Mouse (Mus musculus) heart, postnatal 0 days (tissue): ENCODE measurements around the gene Snx18. TPM values are rescaled to one million over a fixed set of nuclear protein-coding genes. Genes with fewer than 3 reads are reported as not detected.
A peak's percentile ranks its signal among the peaks of the same experiment; 100 is the strongest.

Experiments
- ATAC-seq: fragments of 200-750 bp; cut with Nextera tagmentation; 2 replicates; pipeline ENCODE4 v1.8.0; 2017; ENCODE audit warnings: low read depth, moderate number of reproducible peaks, moderate library complexity; ENCODE audit not compliant: insufficient read depth
- DNase-seq: peaks from one replicate; pipeline ENCODE4 v3.0.0-alpha.2; 2016; ENCODE audit warnings: low spot score
- H3K27ac ChIP-seq: fragments of 300-500 bp; sonication (generic); 2 replicates; pipeline ENCODE4 v1.5.1; 2014; ENCODE audit warnings: low read depth, mild to moderate bottlenecking
- H3K27me3 ChIP-seq: fragments of 300-500 bp; sonication (generic); 2 replicates; pipeline ENCODE4 v1.6.1; 2014; ENCODE audit warnings: low read length, mixed read lengths; ENCODE audit not compliant: control insufficient read depth, insufficient read depth
- H3K36me3 ChIP-seq: fragments of 300-500 bp; sonication (generic); replicated peaks from 2 replicates; pipeline ENCODE4 v1.6.1; 2014; ENCODE audit warnings: low read length, mixed read lengths; ENCODE audit not compliant: control insufficient read depth, insufficient read depth
- H3K4me1 ChIP-seq: fragments of 300-500 bp; sonication (generic); 2 replicates; pipeline ENCODE4 v1.6.1; 2014; ENCODE audit warnings: antibody characterized with exemption; ENCODE audit not compliant: control insufficient read depth, insufficient read depth
- H3K4me2 ChIP-seq: fragments of 300-500 bp; sonication (generic); 2 replicates; pipeline ENCODE4 v1.6.1; 2014; ENCODE audit warnings: low read depth, mild to moderate bottlenecking, low read length, moderate library complexity
- H3K4me3 ChIP-seq: fragments of 300-500 bp; sonication (generic); 2 replicates; pipeline ENCODE4 v1.5.1; 2014; ENCODE audit warnings: low read depth, low read length
- H3K9ac ChIP-seq: fragments of 300-500 bp; sonication (generic); replicated peaks from 2 replicates; pipeline ENCODE4 v1.6.1; 2014; ENCODE audit warnings: low read depth, low read length, mixed read lengths
- H3K9me3 ChIP-seq: fragments of 300-500 bp; sonication (generic); replicated peaks from 2 replicates; pipeline ENCODE4 v1.6.1; 2016; ENCODE audit warnings: low read length; ENCODE audit not compliant: control insufficient read depth
- CTCF ChIP-seq: IDR thresholded peaks from 2 replicates; pipeline ENCODE4 v1.5.1; 2016; ENCODE audit warnings: antibody characterized with exemption, control low read depth, low read depth
- EP300 ChIP-seq: IDR thresholded peaks from 2 replicates; pipeline ENCODE4 v1.6.1; 2016; ENCODE audit warnings: antibody characterized with exemption, low read depth
- WGBS: fragments of 180-500 bp; shearing (Covaris S2); extraction: QIAGEN DNeasy Blood & Tissue Kit; methylation state at CpG from one replicate; pipeline ENCODE4 v1.1.7; 2014; 5-methylcytosine and 5-hydroxymethylcytosine counted together
- polyA plus RNA-seq: library from polyadenylated mRNA; unstranded; fragments of >200 nt; fragmentation: Nextera tagmentation; extraction: Ambion mirVana; gene quantifications from 2 replicates; pipeline ENCODE4 v1.2.1, GENCODE M21; 2015
- total RNA-seq: library from RNA; depleted of rRNA; stranded (reverse); fragments of >200 nt; gene quantifications from 2 replicates; pipeline ENCODE4 v1.2.3, GENCODE M21; 2014; ENCODE audit warnings: low replicate concordance

Gene Snx18
- total and polyA plus RNA-seq, 2 experiments from 2014 or later: 9.8 to 32.4 TPM

GRCm38 (mm10) chr13:113638914-113639313, 20.6 kb upstream of the Snx18 start:
- Histone ChIP-seq H3K4me2 (no peak overlapping the region), H3K9ac (no peak overlapping the region), H3K4me3 (no peak overlapping the region), H3K9me3 (no peaks in the 10 kb centered on the region), H3K27ac (no peak overlapping the region), H3K27me3 (no peaks in the 10 kb centered on the region), H3K4me1 (0 out of 2 replicates have a peak, but pooled peaks cover 5% of the 10 kb centered on the region), H3K36me3 (no peaks in the 10 kb centered on the region)
- DNase-seq: peak; percentile 67
- no peak for ATAC-seq
- TF ChIP-seq EP300 (no peak), CTCF (peak; percentile 47)
- 25% methylated on average over 7 of the region's 7 CpGs for WGBS

- Histone ChIP-seq H3K4me1 (0 out of 2 replicates have a peak, but pooled peaks cover 5% of the 10 kb centered on the region), H3K9ac (no peak overlapping the region; the same call in 1 of the 2 replicates), H3K36me3 (no peaks in the 10 kb centered on the region), H3K4me2 (peak overlapping the region; percentile 14; the same call in 1 of the 2 replicates), H3K9me3 (no peaks in the 10 kb centered on the region), H3K27ac (no peak overlapping the region), H3K4me3 (no peak overlapping the region), H3K27me3 (no peaks in the 10 kb centered on the region)
- WGBS: 64% methylated on average over 17 of the region's 17 CpGs
- TF ChIP-seq CTCF (no peak), EP300 (no peak)
- DNase-seq: no peak
- no peak for ATAC-seq
Observed at GRCm38 (mm10) chr13:113635799-113636222, 17.4 kb upstream of the Snx18 start.

- Histone ChIP-seq H3K9me3 (no peaks in the 10 kb centered on the region), H3K4me3 (no peak overlapping the region), H3K9ac (no peak overlapping the region), H3K27me3 (no peaks in the 10 kb centered on the region), H3K4me2 (no peak overlapping the region), H3K36me3 (no peaks in the 10 kb centered on the region), H3K27ac (no peak overlapping the region), H3K4me1 (0 out of 2 replicates have a peak, but pooled peaks cover 5% of the 10 kb centered on the region)
- TF ChIP-seq CTCF: no peak
- no peak for TF ChIP-seq EP300
- DNase-seq (no peak), ATAC-seq (no peak)
- WGBS: 37% methylated on average over 15 of the region's 15 CpGs
Observed at GRCm38 (mm10) chr13:113634732-113635481, 16.5 kb upstream of the Snx18 start.

- no peak for DNase-seq
- no peaks in the 10 kb centered on the region for H3K27me3 ChIP-seq
- H3K36me3 ChIP-seq: no peaks in the 10 kb centered on the region
- no peak overlapping the region for H3K27ac ChIP-seq
- H3K4me3 ChIP-seq: no peak overlapping the region
- 0 out of 2 replicates have a peak, but pooled peaks cover 5% of the 10 kb centered on the region for H3K4me1 ChIP-seq
- 68% methylated on average over 6 of the region's 6 CpGs for WGBS
- ATAC-seq: no peak
- H3K4me2 ChIP-seq: no peak overlapping the region
- no peak overlapping the region for H3K9ac ChIP-seq
- H3K9me3 ChIP-seq: no peaks in the 10 kb centered on the region
- no peak for TF ChIP-seq EP300
- no peak for TF ChIP-seq CTCF
Observed at GRCm38 (mm10) chr13:113632506-113632905, 14.1 kb upstream of the Snx18 start.

- TF ChIP-seq CTCF (no peak), EP300 (no peak)
- 80% methylated on average over 8 of the region's 8 CpGs for WGBS
- Histone ChIP-seq H3K9me3 (no peaks in the 10 kb centered on the region), H3K27ac (no peak overlapping the region), H3K4me2 (no peak overlapping the region), H3K4me3 (no peak overlapping the region), H3K9ac (no peak overlapping the region), H3K27me3 (no peaks in the 10 kb centered on the region), H3K36me3 (no peaks in the 10 kb centered on the region), H3K4me1 (no peaks in the 10 kb centered on the region)
- ATAC-seq (no peak), DNase-seq (no peak)
Observed at GRCm38 (mm10) chr13:113627601-113628000, 9.2 kb upstream of the Snx18 start.

- ATAC-seq: no peak
- Histone ChIP-seq H3K27me3 (no peaks in the 10 kb centered on the region), H3K9me3 (no peaks in the 10 kb centered on the region), H3K9ac (no peak overlapping the region), H3K27ac (no peak overlapping the region), H3K4me1 (no peaks in the 10 kb centered on the region), H3K36me3 (no peaks in the 10 kb centered on the region), H3K4me3 (no peak overlapping the region), H3K4me2 (no peak overlapping the region)
- no peak for TF ChIP-seq EP300
- no peak for TF ChIP-seq CTCF
- DNase-seq: no peak
- WGBS: 71% methylated on average over 8 of the region's 8 CpGs
Observed at GRCm38 (mm10) chr13:113622865-113623255, 4.5 kb upstream of the Snx18 start.
